Mouse (Mus musculus) right cerebral cortex, adult 18-20 months (tissue): ENCODE results near the gene Cldn9.

Experiments used
- DNase-seq: peaks from one replicate; pipeline ENCODE4 v3.0.0; 2022; ENCODE audit warnings: mixed read lengths

The Cldn9 gene

DNA sequence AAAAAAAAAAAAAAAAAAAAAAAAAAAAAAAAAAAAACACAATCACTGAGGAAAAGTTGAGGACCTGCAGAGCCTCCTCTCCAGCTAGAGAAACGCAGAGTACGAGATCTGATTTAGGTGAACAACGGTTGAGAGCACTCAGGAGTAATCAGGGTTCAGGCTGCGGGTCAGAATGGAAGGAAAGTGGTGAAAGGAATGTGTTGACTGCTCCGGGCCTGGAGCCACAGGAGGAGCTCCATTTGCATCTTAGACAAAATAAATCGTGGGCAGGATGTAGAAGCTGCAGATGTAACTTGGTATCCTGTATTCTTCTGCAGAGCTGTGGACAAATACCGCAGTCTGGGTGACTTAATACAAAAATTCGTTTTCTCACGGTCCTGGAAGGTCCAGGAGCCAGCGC is 37.9 kb downstream of the Cldn9 start:
- no peak for DNase-seq

GRCm38 (mm10) chr17:23644613-23645495 is 39.0 kb downstream of the Cldn9 start, which contains the start of gene Mmp25:
Gene Mmp25 (minus strand): TSS chr17:23645277.
- DNase-seq: no peak
